Mouse (Mus musculus) T-helper 2 cell (primary cell): ENCODE results near the gene Snn.

Experiments
- in situ Hi-C: fragments of 300-600 bp; cut with MboI, MseI; formaldehyde crosslinking; loops from one replicate; pipeline ENCODE4 v1.15.1; 2025; ENCODE audit warnings: high pct_unique_total_duplicates

Snn gene

DNA sequence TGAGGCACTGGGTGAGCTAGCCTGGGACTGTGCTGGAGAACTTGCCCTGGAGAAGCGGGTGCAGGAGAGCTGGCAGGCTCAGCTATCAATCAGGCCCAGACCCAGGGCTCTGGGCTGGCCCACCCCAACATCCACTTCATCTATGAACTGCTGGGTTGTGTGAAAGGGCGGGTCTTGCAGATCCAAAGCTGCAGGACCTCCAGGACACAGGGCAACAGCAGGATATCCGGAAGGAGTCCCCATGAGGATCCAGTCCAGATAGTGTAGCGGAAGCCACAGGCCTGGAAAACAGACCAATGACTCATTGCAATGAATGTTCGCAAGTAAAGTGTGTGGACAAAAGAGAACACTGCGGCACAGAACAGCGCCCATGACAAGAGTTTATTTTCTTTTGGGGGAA is 14.3 kb upstream of the Snn start:
- in situ Hi-C loops, result loop anchor here (25.0 kb wide), 1 partner anchor 484 kb away; no protein-coding TSS in a partner anchor

DNA sequence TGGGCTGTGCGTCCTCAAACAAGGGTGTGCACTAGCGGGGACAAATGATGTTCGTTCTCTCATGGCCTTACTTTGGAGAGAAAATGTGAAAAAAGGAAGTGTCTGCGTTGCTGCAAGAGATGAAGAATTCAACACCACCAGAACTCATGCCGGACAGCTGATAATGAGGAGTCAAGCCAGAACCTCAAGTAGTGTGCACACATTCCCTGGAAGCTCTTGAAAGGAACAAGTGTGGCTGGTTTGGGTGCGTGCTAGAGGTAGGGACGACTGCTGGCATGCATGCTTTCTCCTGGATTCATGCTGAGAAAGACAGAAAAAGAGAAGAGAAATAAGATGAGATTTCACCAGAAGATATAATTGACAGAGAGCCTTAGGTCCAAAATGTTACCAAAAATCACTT is 13.6 kb upstream of the Snn start:
- in situ Hi-C loops, result loop anchor here (25.0 kb wide), 1 partner anchor 485 kb away; no protein-coding TSS in a partner anchor

DNA sequence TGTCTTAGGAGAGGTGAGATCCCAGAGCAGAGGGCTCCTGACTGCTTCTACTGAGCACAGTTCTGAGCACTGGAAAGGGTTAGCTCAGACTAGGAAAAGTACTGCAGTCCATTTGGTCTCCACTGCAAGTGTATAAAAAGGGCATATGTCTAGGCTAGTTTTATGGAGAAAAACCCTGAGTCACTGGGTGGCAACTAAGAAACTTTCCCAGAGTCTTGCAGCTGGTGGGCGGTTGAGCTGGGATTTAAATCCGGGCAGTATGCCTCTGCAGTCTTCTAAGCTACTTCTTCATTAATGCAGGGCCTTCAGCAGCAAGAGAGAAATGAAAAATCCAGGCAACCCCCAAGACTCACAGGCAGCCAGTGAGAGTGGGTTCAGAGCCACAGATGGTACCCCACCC is 10.5 kb upstream of the Snn start:
- in situ Hi-C loops, result no loop called here

DNA sequence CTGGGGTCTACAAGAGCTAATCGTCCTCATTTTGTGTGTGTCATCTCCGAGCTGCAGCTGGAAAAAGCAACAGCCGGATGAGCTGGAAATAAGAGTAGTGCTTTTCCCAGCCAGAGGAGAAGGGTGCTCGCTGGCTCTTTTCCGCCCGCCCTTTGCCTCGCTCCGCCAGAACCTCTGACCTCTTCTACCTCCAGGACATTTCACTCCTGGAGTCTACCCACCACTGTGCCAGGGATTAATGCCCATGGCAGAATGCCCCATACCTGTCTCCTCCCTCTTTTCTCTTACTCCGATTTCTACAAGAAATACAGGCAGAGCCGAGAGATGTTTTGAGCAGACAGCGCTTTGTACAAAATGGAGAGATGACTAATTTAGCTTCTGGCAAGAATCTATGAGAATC is 9.6 kb upstream of the Snn start:
- in situ Hi-C loops, result no loop called here

DNA sequence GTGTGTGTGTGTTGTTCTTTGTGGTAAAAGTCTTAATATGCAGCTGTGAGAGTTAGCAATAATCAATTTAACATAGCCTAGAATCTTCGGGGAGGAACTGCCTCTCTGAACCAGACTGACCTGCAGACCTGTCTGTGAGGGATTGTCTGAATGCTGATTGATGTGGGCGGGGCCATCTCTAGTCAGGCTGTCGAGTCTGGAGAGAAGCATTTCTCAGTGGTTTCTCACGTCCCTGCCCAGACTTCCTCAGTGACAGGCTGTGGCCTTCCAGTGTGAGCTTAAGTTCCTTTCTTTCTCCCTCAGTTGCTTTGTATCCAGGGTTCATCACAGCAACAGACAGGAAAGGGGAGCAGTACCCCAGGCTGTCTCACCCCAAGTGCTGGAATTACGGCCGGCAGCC is 6.3 kb upstream of the Snn start:
- in situ Hi-C loops, result no loop called here

DNA sequence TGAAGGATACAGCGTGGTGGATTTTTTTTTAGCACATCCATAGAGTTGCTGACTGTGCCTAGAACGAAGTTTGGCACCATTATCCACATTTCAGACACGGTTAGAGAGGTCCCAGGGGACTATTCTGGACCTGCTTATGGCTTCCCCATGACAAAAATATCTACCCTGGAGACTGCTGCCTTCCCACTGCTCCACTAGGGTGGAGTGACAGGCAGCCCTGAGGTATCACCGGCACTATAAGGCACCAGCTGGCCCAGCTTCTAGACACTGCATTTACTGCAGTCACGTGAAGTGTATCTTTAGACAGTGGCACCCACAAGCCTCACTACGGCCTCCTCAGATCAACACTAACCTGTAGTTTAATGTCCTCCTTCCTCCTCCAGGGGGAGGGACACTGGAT is 5.9 kb upstream of the Snn start:
- in situ Hi-C loops, result no loop called here

DNA sequence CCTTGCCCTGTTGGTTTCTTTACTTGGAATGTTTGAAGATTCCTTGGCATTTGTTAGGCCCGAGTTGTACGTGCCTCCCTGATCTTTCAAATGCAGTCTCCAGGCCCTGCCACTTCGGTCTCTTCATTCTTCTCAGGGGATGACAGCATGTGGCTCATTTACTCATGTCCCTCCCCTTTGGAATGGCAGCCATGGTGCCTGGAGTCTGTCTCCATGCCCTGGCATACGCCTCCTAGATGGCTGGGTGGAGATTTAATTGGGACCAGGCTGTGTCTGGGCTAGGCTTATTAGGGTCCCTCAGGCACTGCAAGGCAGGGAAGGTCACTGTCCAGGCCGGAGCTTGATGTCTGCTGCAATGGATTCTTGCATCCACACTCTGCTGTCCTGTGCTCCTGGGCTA is 4.8 kb upstream of the Snn start:
- in situ Hi-C loops, result no loop called here

DNA sequence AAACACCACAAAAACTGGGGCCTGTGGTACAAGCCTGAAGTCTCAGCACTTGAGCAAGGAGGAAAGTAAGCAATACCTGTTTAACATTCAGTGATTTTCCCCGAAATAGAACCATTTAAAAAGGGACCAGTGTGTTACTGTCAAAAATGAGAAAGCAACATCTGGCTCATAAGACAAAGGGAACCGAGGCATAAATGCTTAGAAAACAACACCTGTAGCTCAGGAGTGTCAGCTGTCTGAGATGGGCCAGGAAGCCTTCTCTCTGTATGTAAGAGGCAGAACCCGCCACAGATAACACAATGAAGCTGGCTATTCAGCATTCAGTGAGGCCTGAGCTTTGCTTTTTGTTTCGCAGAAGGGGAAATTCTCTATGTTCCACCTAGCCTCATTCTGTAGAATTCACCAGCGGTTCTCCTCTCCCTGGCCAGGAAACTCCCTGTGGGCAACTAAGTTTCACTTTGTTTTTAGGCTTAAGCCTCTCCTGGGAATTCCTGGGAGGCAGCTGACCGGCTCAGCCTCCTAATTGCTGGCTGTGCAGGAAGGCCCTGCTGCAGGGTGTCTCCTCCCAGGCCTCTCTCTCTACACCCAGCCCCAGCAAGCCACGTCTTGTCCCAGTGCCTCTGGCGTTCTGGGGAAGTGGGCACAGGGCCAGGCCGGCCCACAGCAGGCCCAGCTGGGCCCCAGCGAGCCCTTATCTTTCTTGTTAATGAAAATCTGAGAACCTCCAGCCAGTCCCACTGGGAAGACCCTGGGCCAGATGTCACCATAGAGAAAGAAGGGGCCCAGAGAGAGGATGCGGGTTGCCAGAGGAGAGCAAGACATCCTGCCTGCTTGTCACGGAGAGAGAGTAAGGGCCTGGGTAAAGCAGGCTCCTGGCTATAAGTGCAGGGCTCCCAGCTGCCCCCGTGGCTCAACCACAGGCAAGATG is 2.3 kb downstream of the Snn start:
- in situ Hi-C loops, result loop anchor here (10.0 kb wide), 1 partner anchor 62 kb away; no protein-coding TSS in a partner anchor

DNA sequence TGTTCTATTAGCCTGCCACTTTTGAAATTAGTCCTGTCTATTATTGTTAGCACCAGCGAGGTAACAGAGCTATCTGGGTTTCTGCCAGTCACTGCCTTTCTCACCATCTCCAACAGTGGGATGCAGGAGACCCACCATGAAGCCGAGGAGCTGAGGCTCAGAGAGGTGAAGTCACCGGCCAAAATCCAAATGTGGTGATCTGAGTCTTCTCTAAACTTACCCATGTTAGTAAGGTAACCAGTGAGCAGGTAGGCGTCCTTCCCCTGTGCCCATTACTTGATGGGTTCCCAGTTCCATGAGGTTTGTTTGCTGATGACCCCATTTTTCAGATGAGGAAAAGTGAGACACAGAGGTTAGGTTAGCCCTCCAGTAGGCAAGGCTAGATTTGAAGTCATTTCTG is 3.6 kb downstream of the Snn start:
- in situ Hi-C loops, result loop anchor here (10.0 kb wide), 1 partner anchor 60 kb away; no protein-coding TSS in a partner anchor

DNA sequence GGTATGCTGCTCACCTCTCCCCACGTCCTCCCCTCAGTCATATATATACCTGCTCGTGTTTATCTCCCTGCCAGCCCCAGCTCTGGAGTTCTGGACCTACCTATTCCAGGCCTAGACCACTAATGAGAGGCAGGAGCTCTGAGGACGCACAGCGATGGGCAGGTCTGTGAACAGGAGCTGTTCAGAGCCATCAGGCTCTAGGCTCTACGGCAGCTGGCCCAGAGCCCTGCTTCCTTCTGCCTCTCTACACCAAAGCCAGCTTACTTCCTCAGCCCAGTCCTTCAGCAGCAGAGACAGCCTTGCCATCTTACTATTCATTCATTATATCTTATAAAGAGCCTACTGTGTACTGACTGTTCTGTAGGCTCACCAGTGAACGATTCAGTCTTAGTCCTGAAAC is 4.0 kb downstream of the Snn start:
- in situ Hi-C loops, result loop anchor here (5.0 to 10.0 kb wide), 2 partner anchors 60 to 647 kb away; no protein-coding TSS in a partner anchor

DNA sequence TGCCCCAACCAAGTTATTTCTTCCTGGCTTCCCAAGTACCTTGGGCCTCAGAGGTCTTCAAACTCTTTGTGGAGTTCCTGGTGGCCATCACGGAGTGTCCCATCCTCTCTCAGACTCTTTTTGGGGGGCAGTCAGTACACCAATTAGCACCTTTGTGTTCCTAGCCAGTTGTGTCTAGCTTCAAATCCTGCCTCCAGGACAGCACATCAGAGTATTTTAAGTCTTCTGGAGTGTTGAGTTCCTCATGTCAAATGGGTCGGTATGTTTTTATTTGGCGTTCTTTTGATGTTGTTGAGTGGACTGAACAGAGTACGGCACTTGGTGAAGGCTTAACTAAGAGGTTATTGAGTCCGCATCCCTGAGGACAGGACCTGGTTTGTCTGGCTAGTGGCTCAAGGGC is 4.7 kb downstream of the Snn start:
- in situ Hi-C loops, result loop anchor here (5.0 to 10.0 kb wide), 2 partner anchors 59 to 648 kb away; no protein-coding TSS in a partner anchor

DNA sequence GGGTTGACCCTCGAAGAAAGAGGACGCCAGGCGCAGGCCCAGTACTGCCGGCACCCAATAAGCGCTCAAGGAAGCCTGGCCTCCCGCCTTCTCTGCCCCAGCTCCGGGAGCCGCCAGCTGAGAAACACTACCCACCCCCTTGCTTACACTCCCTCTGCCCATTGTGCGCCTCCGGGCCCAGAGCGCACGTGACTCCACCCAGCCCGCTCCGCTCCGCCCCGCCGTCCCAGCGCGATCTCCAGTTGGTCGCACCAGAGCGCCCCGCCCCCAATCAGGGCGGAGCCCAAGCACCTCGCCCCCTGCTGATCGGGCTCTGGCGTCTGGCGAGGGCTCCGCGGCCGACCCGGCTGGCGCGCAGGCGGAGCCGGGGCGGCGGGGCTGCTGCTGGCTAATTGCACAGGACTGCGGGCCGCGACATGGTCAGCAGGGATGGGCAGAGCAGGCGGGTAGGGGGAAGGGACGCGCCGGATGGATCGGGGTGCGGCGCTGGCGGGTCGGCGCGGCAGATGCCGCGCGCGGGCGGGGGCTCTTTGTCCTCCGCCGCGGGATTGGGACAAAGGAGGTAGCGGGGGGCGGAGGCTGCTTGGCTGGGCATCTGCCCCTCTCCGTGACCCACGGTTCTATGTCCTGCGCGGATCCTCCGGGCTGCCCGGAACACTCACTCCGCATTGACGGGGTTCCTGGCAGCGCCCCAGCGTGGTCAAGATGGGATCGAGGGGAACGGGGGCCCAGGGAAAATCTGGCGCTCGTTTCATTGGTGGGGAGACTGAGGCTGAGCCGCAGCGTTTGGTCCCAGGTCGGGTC is 5.5 kb downstream of the Snn start, which contains the start of gene Litaf:
Litaf (minus strand) TSS at position 129 of the 804 bp plus-strand sequence.
- in situ Hi-C loops, result loop anchor here (5.0 to 10.0 kb wide), 2 partner anchors 59 to 649 kb away; no protein-coding TSS in a partner anchor

DNA sequence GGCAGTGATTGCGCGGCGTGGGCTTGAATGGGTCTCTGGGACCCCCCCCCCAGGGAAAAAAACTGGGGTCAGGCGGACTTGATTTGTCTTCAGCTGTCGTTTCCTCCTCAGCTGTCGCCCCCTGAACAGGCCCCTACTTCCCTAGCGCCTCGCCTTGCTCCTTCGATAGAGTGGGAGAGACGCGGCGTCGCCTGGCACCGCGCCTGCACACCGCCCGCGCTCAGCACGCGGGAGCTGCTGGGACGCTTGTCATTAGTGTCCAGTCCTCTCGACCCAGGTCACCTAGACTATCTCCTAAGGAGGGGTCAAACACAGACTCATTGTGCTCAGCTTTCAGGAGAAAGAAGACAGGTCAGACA is 6.1 kb downstream of the Snn start:
- in situ Hi-C loops, result loop anchor here (5.0 to 10.0 kb wide), 2 partner anchors 58 to 650 kb away; no protein-coding TSS in a partner anchor

DNA sequence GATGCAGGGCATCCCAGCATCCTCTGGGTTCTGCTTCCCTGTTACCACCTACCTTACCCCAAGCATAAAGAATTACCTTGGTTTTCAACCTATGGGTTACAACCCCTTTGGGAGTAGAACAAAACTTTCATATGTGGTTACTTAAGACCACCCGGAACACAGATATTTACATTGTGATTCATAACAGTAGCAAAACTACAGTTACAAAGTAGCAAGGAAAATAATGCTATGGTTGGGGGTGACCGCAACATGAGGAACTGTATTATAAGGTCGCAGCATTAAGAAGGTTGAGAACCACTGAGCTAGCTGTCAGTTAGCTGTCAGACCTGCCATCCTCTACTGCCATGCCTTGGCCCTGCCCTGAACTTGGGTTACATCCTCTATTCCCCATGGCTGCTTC is 7.9 kb downstream of the Snn start:
- in situ Hi-C loops, result loop anchor here (5.0 to 10.0 kb wide), 2 partner anchors 56 to 651 kb away; no protein-coding TSS in a partner anchor

DNA sequence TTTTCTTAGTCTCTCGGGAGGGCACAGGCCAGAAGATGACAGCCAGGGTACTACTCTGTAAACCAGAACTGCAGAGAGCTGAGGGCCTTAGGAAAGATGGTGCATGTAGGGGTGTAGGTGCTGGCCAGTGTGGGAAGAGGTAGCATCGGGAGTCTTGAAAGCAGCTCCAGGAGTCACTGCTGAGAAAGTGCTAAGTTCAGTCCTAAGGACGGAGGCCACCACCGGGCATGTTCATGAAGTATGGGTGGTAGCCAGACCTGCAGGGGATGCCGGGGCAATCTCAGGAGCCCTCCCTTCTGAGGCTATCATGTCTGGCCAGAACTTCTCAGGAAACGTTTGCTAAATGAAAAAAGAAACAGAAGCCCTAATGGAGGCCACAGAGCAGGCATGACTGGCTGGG is 8.5 kb downstream of the Snn start:
- in situ Hi-C loops, result loop anchor here (5.0 to 10.0 kb wide), 2 partner anchors 56 to 652 kb away; no protein-coding TSS in a partner anchor

DNA sequence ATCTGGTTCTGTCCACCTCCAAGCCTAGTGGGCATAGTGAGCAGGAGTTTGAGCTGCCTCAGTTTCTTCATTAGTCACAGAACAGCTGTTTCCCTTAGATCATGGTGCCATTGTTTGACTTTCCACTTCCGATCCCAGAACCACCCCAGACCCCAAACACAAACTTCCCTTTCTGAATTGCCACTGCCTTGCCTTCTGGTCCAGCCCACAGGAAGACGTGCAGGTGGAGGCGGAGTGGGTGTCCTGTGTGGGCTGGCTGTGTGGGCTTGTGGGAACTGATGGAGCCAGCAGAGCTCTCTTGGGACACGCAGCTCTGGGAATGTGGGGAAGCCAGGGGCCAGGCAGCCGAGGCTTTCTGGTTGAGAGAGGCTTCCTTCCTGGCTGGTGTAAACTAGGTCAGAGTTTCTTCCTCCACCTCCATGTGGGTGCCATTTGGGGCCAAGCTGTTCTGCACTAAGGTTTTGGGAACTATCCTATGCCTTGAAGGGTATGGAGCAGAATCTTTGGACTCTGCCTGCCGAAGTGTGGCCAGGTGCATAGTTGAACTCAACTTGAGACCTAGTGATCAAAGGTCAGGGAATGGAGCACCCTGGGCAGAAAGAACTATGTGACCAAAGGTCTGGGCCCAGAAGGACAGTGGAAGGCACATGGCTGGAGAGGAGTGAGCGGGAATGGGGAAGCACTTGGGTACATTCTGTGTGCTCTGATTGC is 9.1 kb downstream of the Snn start:
- in situ Hi-C loops, result loop anchor here (5.0 to 10.0 kb wide), 2 partner anchors 55 to 653 kb away; no protein-coding TSS in a partner anchor

DNA sequence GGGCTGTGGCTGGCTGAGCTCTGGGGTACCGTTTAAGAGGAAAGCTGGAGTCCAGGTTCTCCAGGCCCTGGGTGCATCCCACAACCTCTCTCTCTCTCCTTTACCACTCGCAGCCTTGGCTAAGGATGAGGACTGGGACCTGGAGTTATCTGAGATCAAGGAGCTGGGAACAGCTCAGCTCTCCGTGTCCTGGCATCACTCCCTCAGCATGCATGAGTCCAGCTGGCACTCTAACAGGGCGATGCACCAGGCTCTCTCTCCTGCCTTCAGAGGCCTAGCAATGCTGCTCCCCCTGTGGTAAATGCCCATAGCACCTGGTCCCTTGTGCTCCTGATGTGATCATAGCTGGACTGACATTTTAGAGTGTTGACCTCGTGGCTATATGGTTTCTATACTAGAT is 10.4 kb downstream of the Snn start:
- in situ Hi-C loops, result no loop called here

DNA sequence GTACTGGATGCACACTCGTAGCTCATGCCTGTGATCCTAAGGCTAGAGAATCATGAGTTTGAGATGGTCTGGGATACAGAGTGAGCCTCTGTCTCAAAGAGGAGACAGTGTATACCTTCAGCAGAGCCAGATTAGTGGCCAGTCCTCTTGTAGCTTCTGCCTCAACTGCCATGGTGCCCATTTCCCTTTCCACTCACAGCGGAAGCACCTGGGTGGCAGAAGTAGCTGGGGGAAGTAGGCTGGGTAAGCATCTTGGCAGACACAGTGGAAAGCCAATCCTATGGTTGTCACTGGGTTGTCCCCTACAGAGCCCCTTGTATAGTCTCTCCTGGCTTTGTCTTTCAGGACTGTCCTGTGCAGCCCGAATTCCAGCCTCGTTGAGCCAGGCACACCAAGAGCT is 11.1 kb downstream of the Snn start:
- in situ Hi-C loops, result no loop called here

DNA sequence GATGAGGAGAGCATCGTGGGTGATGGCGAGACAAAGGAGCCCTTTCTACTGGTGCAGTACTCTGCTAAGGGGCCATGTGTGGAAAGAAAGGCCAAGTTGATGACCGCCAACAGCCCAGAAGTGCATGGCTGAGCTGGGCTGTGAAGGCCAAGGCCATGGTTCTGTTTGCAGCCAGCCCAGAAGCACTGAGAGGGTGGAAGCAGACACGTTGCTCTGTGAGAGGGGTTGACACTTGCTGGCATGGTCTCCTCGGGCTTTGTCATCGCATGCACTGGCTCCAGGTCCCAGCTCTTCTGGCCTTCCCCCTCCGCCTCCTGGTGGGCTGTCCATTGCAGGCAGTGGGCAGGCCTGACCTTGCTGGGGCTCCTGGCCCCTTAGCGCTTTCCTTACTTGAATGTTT is 11.7 kb downstream of the Snn start:
- in situ Hi-C loops, result no loop called here

DNA sequence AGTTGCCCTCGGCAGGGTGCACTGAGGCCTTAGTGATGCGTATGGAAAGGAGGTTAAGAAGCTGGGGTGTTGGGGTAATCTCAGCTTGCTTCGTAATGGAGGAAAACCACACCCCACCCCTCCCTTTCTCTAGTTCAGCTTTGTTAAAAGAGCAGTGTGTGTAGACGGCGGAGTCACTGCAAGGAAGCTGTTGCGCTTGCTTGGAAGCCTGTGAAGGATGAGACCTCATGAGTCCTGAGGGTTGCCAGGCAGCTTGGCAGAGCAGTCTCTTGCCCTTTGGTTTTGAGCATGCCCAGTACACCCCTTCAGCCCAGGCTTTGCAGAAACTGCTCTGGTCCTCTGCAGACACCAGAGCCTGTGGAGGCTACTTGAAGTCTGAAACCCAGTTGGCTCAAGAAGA is 12.3 kb downstream of the Snn start:
- in situ Hi-C loops, result no loop called here

DNA sequence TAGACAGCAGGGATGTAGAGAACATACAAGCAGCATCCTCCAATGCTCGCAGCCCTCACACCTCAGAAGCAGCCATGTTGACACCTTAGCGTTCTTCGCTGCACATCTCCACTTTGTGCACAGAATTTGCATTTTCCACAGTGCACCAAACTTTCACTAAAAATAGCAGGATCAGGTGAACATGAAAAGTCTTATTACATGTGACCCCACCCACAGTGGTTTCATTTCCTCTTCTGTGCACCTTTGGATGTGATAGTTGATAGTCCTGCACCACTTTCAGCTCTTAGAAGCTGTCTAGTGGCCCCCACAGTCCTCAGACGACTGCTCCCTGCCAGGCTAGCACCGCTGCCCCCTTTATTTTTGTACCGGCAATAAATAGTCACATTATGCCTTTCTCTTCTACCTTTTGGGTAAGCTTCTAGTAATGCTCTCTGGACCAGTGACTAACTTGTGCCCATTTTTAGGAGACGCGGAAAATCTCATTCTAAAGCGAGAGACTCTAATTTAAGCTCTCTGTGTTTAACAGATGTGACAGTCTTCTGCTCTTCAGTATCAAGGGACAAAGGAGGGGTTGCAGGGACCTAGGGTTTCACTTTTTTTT is 17.0 kb downstream of the Snn start:
- in situ Hi-C loops, result no loop called here
